Mouse (Mus musculus) liver, embryonic 14.5 days (tissue): ENCODE measurements around the gene Uqcr11. TPM values are rescaled to one million over a fixed set of nuclear protein-coding genes. Genes with fewer than 3 reads are reported as not detected.

Experiments
- ATAC-seq: fragments of 200-750 bp; cut with Nextera tagmentation; 2 replicates; pipeline ENCODE4 v1.8.0; 2017; ENCODE audit warnings: moderate number of reproducible peaks, mild to moderate bottlenecking, moderate library complexity; ENCODE audit not compliant: insufficient read depth
- DNase-seq, 3 experiments: peaks; one replicate each; pipeline ENCODE4 v3.0.0-alpha.2; 2012 to 2013; ENCODE audit warnings: low read depth in 3 of 3, low spot score in 3 of 3
- H3K27ac ChIP-seq: fragments of 300-500 bp; sonication (generic); 2 replicates; pipeline ENCODE4 v1.5.1; 2014; ENCODE audit warnings: moderate library complexity, mild to moderate bottlenecking, control low read depth, inconsistent platforms
- H3K27me3 ChIP-seq: fragments of 300-500 bp; sonication (generic); 2 replicates; pipeline ENCODE4 v1.6.1; 2014; ENCODE audit warnings: mild to moderate bottlenecking, low read length, moderate library complexity; ENCODE audit not compliant: control insufficient read depth, insufficient read depth
- H3K36me3 ChIP-seq: fragments of 300-500 bp; sonication (generic); replicated peaks from 2 replicates; pipeline ENCODE4 v1.6.1; 2014; ENCODE audit warnings: low read depth; ENCODE audit not compliant: control insufficient read depth, insufficient read depth
- H3K4me1 ChIP-seq, 2 experiments: fragments of 200-500 bp in 1 of 2; fragments of 300-500 bp in 1 of 2; sonication (generic) in 1 of 2; replicated peaks; 2 replicates each; pipeline ENCODE4 v1.6.1; 2012 to 2014; ENCODE audit warnings: antibody characterized with exemption in 1 of 2, inconsistent platforms in 1 of 2, low read length in 1 of 2; ENCODE audit not compliant: control insufficient read depth in 2 of 2, insufficient read depth in 2 of 2
- H3K4me2 ChIP-seq: fragments of 300-500 bp; sonication (generic); 2 replicates; pipeline ENCODE4 v1.6.1; 2014; ENCODE audit warnings: low read depth, mild to moderate bottlenecking, control low read depth, moderate library complexity
- H3K4me3 ChIP-seq, 2 experiments: fragments of 200-500 bp in 1 of 2; fragments of 300-500 bp in 1 of 2; sonication (generic) in 1 of 2; 2 replicates each; pipeline ENCODE4 v1.5.1; 2012 to 2014; ENCODE audit warnings: low read depth in 2 of 2, low read length in 2 of 2, mild to moderate bottlenecking in 2 of 2, control low read depth in 1 of 2, inconsistent platforms in 1 of 2, moderate library complexity in 1 of 2; ENCODE audit not compliant: insufficient read depth in 1 of 2
- H3K9ac ChIP-seq: fragments of 300-500 bp; sonication (generic); replicated peaks from 2 replicates; pipeline ENCODE4 v1.6.1; 2014; ENCODE audit warnings: mild to moderate bottlenecking, control low read depth, moderate library complexity
- H3K9me3 ChIP-seq: fragments of 300-500 bp; sonication (generic); 2 replicates; pipeline ENCODE4 v1.6.1; 2016; ENCODE audit warnings: low read length, mixed read lengths; ENCODE audit not compliant: control insufficient read depth
- CTCF ChIP-seq: IDR thresholded peaks from 2 replicates; pipeline ENCODE4 v1.5.1; 2016; ENCODE audit warnings: antibody characterized with exemption, low read depth, control low read depth
- EP300 ChIP-seq: IDR thresholded peaks from 2 replicates; pipeline ENCODE4 v1.6.1; 2016; ENCODE audit warnings: antibody characterized with exemption, low read depth
- WGBS: fragments of 180-500 bp; shearing (Covaris S2); extraction: QIAGEN DNeasy Blood & Tissue Kit; methylation state at CpG from one replicate; pipeline ENCODE4 v1.1.7; 2014; ENCODE audit not compliant: insufficient replicate concordance; 5-methylcytosine and 5-hydroxymethylcytosine counted together
- polyA plus RNA-seq, 2 experiments: library from polyadenylated mRNA; depleted of rRNA in 1 of 2; stranded (reverse) in 1 of 2; unstranded in 1 of 2; fragments of >200 nt; fragmentation: Nextera tagmentation in 1 of 2; extraction: Ambion mirVana in 1 of 2; gene quantifications; 2 replicates each; pipeline versions ENCODE4 v1.2.1 to v1.2.3; 2012 to 2014

Gene Uqcr11
- polyA plus RNA-seq, 2 experiments: 571 to 729 TPM

- Histone ChIP-seq H3K9ac (peak overlapping the region; percentile 72), H3K27ac (peak overlapping the region; percentile 93), H3K4me1 (peaks cover 64 to 66% of the 10 kb centered on the region in 2 experiments)
Observed at GRCm38 (mm10) chr10:80421651-80422472, 15.2 kb upstream of the Uqcr11 start.

GRCm38 (mm10) chr10:80421208-80421607 lies 14.6 kb upstream of the Uqcr11 start:
- peaks cover 64 to 66% of the 10 kb centered on the region in 2 experiments for H3K4me1 ChIP-seq

More at GRCm38 (mm10) chr10:80421651-80422472, 15.2 kb upstream of the Uqcr11 start:
- peak; percentile 95 for ATAC-seq
- DNase-seq: peak; percentile 78 to 86 (median 84)
- TF ChIP-seq EP300: peak; percentile 85
- no peak for TF ChIP-seq CTCF
- H3K27me3 ChIP-seq: no peaks in the 10 kb centered on the region
- H3K36me3 ChIP-seq: peaks cover 71% of the 10 kb centered on the region
- peaks cover 3% of the 10 kb centered on the region; the same call in 1 of the 2 replicates for H3K9me3 ChIP-seq
- WGBS: 15% methylated on average over 9 of the region's 9 CpGs
- H3K4me3 ChIP-seq: peak overlapping the region; percentile 28 to 54
- peak overlapping the region; percentile 85 for H3K4me2 ChIP-seq

GRCm38 (mm10) chr10:80420729-80421128 lies 14.1 kb upstream of the Uqcr11 start:
- Histone ChIP-seq H3K9ac (peak overlapping the region; percentile 72), H3K27ac (peak overlapping the region; percentile 93), H3K9me3 (peaks cover 3% of the 10 kb centered on the region; the same call in 1 of the 2 replicates), H3K27me3 (no peaks in the 10 kb centered on the region), H3K4me2 (peak overlapping the region; percentile 85), H3K4me1 (peaks cover 64 to 66% of the 10 kb centered on the region in 2 experiments), H3K36me3 (peaks cover 71% of the 10 kb centered on the region), H3K4me3 (peak overlapping the region; percentile 28 to 54)
- no peak for TF ChIP-seq EP300
- TF ChIP-seq CTCF: no peak
- WGBS: 83% methylated on average over 10 of the region's 10 CpGs
- DNase-seq: no peak
- ATAC-seq: no peak

More at GRCm38 (mm10) chr10:80421208-80421607, 14.6 kb upstream of the Uqcr11 start:
- Histone ChIP-seq H3K4me2 (peak overlapping the region; percentile 85), H3K27me3 (no peaks in the 10 kb centered on the region), H3K27ac (peak overlapping the region; percentile 93), H3K9me3 (peaks cover 3% of the 10 kb centered on the region; the same call in 1 of the 2 replicates), H3K9ac (peak overlapping the region; percentile 72), H3K4me3 (peak overlapping the region; percentile 28 to 54), H3K36me3 (peaks cover 71% of the 10 kb centered on the region)
- 65% methylated on average over 8 of the region's 8 CpGs for WGBS
- DNase-seq: no peak
- TF ChIP-seq EP300: no peak
- TF ChIP-seq CTCF: no peak
- ATAC-seq: no peak

- ATAC-seq: no peak
- Histone ChIP-seq H3K9ac (peak overlapping the region; percentile 14; the same call in 1 of the 2 replicates), H3K36me3 (peaks cover 71% of the 10 kb centered on the region), H3K4me3 (0 out of 4 replicates have a peak overlapping the region, but pooled peaks of 1 of the 2 experiments have one; percentile 9), H3K27ac (peak overlapping the region; percentile 16), H3K4me1 (peaks cover 60 to 62% of the 10 kb centered on the region in 2 experiments), H3K9me3 (no peaks in the 10 kb centered on the region), H3K4me2 (peak overlapping the region; percentile 85), H3K27me3 (no peaks in the 10 kb centered on the region)
- WGBS: 72% methylated on average over 8 of the region's 8 CpGs
- DNase-seq: no peak
- TF ChIP-seq EP300 (no peak), CTCF (no peak)
Observed at GRCm38 (mm10) chr10:80419419-80419818, 12.8 kb upstream of the Uqcr11 start.

- 66% methylated on average over 3 of the region's 3 CpGs for WGBS
- H3K4me1 ChIP-seq: peaks cover 49 to 50% of the 10 kb centered on the region in 2 experiments
- H3K27me3 ChIP-seq: no peaks in the 10 kb centered on the region
- peak overlapping the region; percentile 14 for H3K9ac ChIP-seq
- no peak for TF ChIP-seq CTCF
- no peak for TF ChIP-seq EP300
- H3K36me3 ChIP-seq: peaks cover 81% of the 10 kb centered on the region
- ATAC-seq (no peak), DNase-seq (peak; percentile 54 to 66 (median 55))
- H3K4me2 ChIP-seq: peak overlapping the region; percentile 85
- no peak overlapping the region for H3K4me3 ChIP-seq
- H3K9me3 ChIP-seq: no peaks in the 10 kb centered on the region
- H3K27ac ChIP-seq: peak overlapping the region; percentile 16
Observed at GRCm38 (mm10) chr10:80418311-80418710, 11.7 kb upstream of the Uqcr11 start.
